ENCODE assay signal across 14 mouse cellular contexts in genomic region chrX:10539482-10540166, GRCm38 (mm10). TPM values are rescaled to one million over a fixed set of nuclear protein-coding genes. Genes with fewer than 3 reads are reported as not detected.
A peak's percentile ranks its signal among the peaks of the same experiment; 100 is the strongest.
DNase-seq lines count a peak whose midpoint lies in the region; ATAC-seq lines count a peak whose summit lies in the region.
"Had no signal": no experiment of that assay in that cellular context is flagged by ENCODE, and none has a peak within 500 bp of the region (broad histone marks: within the 10 kb centered on the region; RNA-seq: fewer than 3 reads in every experiment).

No protein-coding gene starts in this region.

- no peak overlapping the region for H3K9ac ChIP-seq in heart, embryonic 13.5 days
- no peak overlapping the region for H3K9ac ChIP-seq in liver, embryonic 15.5 days
- H3K9ac ChIP-seq: embryonic facial prominence, embryonic 13.5 days had no signal

- no peak overlapping the region for H3K4me3 ChIP-seq in heart, embryonic 13.5 days
- H3K4me3 ChIP-seq in liver, embryonic 15.5 days (replicated peaks): no peak overlapping the region
- H3K4me3 ChIP-seq: embryonic facial prominence, embryonic 13.5 days; myocyte had no signal

- no peak overlapping the region for H3K4me2 ChIP-seq in heart, embryonic 13.5 days
- H3K4me2 ChIP-seq in liver, embryonic 15.5 days: no peak overlapping the region
- H3K4me2 ChIP-seq: embryonic facial prominence, embryonic 13.5 days had no signal

- H3K27ac ChIP-seq in heart, embryonic 13.5 days (replicated peaks): peak overlapping the region; percentile 70
- H3K27ac ChIP-seq in liver, embryonic 15.5 days (replicated peaks): no peak overlapping the region
- H3K27ac ChIP-seq: embryonic facial prominence, embryonic 13.5 days; kidney, postnatal 0 days had no signal

- no peaks in the 10 kb centered on the region for H3K9me3 ChIP-seq in heart, embryonic 13.5 days
- no peaks in the 10 kb centered on the region for H3K9me3 ChIP-seq in liver, embryonic 15.5 days (replicated peaks)
- H3K9me3 ChIP-seq: embryonic facial prominence, embryonic 13.5 days had no signal

- intact Hi-C loops in heart, postnatal 25 days (cut with DNase I): loop anchor here (1.0 kb wide), 1 partner anchor 16 kb away; no protein-coding TSS in a partner anchor

- WGBS in heart, embryonic 13.5 days: 25% methylated on average over 6 of the region's 6 CpGs
- WGBS in liver, embryonic 15.5 days (ENCODE audit: insufficient replicate concordance): 44% methylated on average over 6 of the region's 6 CpGs

- H3K36me3 ChIP-seq in heart, embryonic 13.5 days: no peaks in the 10 kb centered on the region
- H3K36me3 ChIP-seq in liver, embryonic 15.5 days (replicated peaks): no peaks in the 10 kb centered on the region
- H3K36me3 ChIP-seq: embryonic facial prominence, embryonic 13.5 days had no signal

- peaks cover 21% of the 10 kb centered on the region for H3K4me1 ChIP-seq in heart, embryonic 13.5 days
- no peaks in the 10 kb centered on the region for H3K4me1 ChIP-seq in liver, embryonic 15.5 days (replicated peaks)

- no peaks in the 10 kb centered on the region for H3K27me3 ChIP-seq in heart, embryonic 13.5 days (replicated peaks)
- no peaks in the 10 kb centered on the region for H3K27me3 ChIP-seq in liver, embryonic 15.5 days
- H3K27me3 ChIP-seq: CH12.LX; embryonic facial prominence, embryonic 13.5 days had no signal

- no peak for DNase-seq in heart, postnatal 25 days (ENCODE audit: low spot score)
- peak; percentile 24 to 28 for DNase-seq in kidney, postnatal 4 days
- no peak for DNase-seq in kidney, adult 8-10 months
- DNase-seq in 416B (ENCODE audit: low read depth): peak; percentile 0
- no peak for DNase-seq in layer of hippocampus, postnatal 36 days
- DNase-seq in embryo, embryonic 9.5 days (ENCODE audit: extremely low spot score): no peak
- DNase-seq: retina, postnatal 1 day; thymus, postnatal 4 days had no signal

- no peak for ATAC-seq in heart, embryonic 13.5 days (ENCODE audit: extremely low read depth, insufficient number of reproducible peaks, low FRiP score, low TSS enrichment)
- ATAC-seq in liver, embryonic 15.5 days (ENCODE audit: insufficient read depth): peak; percentile 54; the same call in 1 of the 2 replicates

RNA-seq across cellular contexts. Expression of gene Tspan7, which starts 54.7 kb away (rescaled TPM):
- polyA plus RNA-seq in heart, embryonic 13.5 days (2015; fragmentation: Nextera tagmentation; extraction: Ambion mirVana): 76.4 and 85.3 TPM in 2 replicates
- total RNA-seq in heart, postnatal 25 days (2021): 100 to 1,000 TPM; 107 to 111 TPM
- polyA plus RNA-seq in liver, embryonic 15.5 days (2015; fragmentation: Nextera tagmentation; extraction: Ambion mirVana): 44.1 and 49.1 TPM in 2 replicates
- 1,000 to 10,000 TPM; 1,175 to 1,195 TPM for total RNA-seq in layer of hippocampus, postnatal 36 days (2021)
- total RNA-seq: CH12.LX had no signal

Comparison
In these comparisons a context has a peak if more than half of its experiments do, and no peak if none do; other contexts are left out.
1. DNase-seq: peak in kidney, postnatal 4 days (2 of 2) and 416B (single experiment); none in heart, postnatal 25 days (single experiment), kidney, adult 8-10 months (0 of 2), layer of hippocampus, postnatal 36 days (0 of 2) and embryo, embryonic 9.5 days (single experiment).
2. RNA of gene Tspan7, which starts 54.7 kb away (total RNA-seq): 1,175 to 1,195 TPM in layer of hippocampus, postnatal 36 days; 107 to 111 TPM in heart, postnatal 25 days; every median in the first group is over 10 times any median in the second.